Mouse (Mus musculus): ENCODE results near the gene Scd4. TPM values are rescaled to one million over a fixed set of nuclear protein-coding genes. Genes with fewer than 3 reads are reported as not detected.
"Not testable (repeated sequence)": the region's sequence is repeated elsewhere in the genome, so short reads cannot be mapped to it uniquely, and the experiment has no call there.

The Scd4 gene
- polyA plus RNA-seq, 1 experiment from 2014 or later = 0.08 TPM

DNA sequence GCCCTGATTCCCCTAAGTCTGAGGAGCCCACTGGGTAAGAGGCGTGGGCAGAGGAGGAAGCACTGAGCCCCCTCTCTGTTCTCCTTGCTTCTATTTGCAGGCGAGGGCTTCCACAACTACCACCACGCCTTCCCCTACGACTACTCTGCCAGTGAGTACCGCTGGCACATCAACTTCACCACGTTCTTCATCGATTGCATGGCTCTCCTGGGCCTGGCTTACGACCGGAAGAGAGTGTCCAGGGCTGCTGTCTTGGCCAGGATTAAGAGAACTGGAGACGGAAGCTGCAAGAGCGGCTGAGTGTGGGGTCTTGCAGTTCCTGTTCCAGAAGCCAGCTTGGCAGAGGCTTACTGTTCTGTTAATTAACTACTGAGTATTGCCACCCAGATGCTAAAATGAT is 30.0 kb upstream of the Scd4 start:
- Histone ChIP-seq H3K27ac (no peak overlapping the region), H3K4me1 (peaks cover 81% of the 10 kb centered on the region), H3K4me3 (no peak overlapping the region), H3K36me3 (replicated peaks) (peaks cover 64% of the 10 kb centered on the region), H3K9me3 (no peaks in the 10 kb centered on the region), H3K9ac (no peak overlapping the region), H3K27me3 (replicated peaks) (no peaks in the 10 kb centered on the region), H3K4me2 (no peak overlapping the region)
- ATAC-seq (replicated peaks) = no peak
- WGBS = 82% methylated on average over 11 of the region's 11 CpGs

DNA sequence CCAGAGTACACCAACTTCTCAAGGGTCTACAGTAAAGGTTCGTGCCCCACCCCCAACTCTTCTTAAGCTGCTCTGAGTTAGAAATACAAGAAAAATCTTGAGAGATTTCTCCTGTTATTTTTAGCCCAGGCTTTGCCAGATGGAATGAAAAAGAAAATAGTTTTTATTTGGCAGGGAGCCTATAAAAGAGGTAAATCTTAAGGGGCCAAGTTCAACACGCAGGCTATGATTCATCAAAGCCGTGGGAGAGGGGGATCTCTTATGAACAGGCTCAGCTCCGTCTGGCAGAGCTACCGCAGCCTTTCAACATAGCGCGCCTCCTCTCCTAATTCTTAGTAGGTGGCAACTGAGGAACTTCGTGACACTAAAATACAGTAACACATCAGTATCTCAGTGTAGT is 29.4 kb upstream of the Scd4 start:
- Histone ChIP-seq H3K9me3 (no peaks in the 10 kb centered on the region), H3K9ac (no peak overlapping the region), H3K4me3 (no peak overlapping the region), H3K4me1 (peaks cover 75% of the 10 kb centered on the region), H3K36me3 (replicated peaks) (peaks cover 68% of the 10 kb centered on the region), H3K4me2 (no peak overlapping the region), H3K27ac (no peak overlapping the region), H3K27me3 (replicated peaks) (no peaks in the 10 kb centered on the region)
- ATAC-seq (replicated peaks) = no peak
- 82% methylated on average over 8 of the region's 8 CpGs for WGBS

DNA sequence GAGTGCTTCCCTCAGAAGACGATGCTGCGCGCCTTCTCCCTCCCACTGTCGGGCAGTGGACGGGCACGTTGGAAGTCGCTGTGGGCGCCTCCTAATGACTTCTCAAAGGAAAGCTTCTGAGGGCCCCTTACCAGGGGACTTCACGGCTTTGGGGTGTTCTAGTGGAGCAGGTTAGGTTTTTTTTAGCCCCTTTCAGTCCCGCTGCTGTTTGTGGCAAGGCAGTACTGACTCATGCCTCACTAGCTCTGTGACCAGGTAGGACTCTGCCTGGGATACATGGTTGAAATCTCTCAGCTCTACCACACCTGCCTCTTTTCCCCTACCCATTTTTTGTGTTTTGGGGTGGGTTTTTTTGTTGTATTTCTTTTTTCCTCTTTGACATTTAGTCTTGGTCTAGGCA is 28.5 kb upstream of the Scd4 start:
- no peaks in the 10 kb centered on the region for H3K27me3 ChIP-seq (replicated peaks)
- H3K36me3 ChIP-seq (replicated peaks) = peaks cover 68% of the 10 kb centered on the region
- no peak overlapping the region for H3K27ac ChIP-seq
- peaks cover 66% of the 10 kb centered on the region for H3K4me1 ChIP-seq
- no peak for ATAC-seq (replicated peaks)
- no peak overlapping the region for H3K4me3 ChIP-seq
- no peak overlapping the region for H3K9ac ChIP-seq
- H3K4me2 ChIP-seq = no peak overlapping the region
- no peaks in the 10 kb centered on the region for H3K9me3 ChIP-seq
- 81% methylated on average over 10 of the region's 10 CpGs for WGBS

DNA sequence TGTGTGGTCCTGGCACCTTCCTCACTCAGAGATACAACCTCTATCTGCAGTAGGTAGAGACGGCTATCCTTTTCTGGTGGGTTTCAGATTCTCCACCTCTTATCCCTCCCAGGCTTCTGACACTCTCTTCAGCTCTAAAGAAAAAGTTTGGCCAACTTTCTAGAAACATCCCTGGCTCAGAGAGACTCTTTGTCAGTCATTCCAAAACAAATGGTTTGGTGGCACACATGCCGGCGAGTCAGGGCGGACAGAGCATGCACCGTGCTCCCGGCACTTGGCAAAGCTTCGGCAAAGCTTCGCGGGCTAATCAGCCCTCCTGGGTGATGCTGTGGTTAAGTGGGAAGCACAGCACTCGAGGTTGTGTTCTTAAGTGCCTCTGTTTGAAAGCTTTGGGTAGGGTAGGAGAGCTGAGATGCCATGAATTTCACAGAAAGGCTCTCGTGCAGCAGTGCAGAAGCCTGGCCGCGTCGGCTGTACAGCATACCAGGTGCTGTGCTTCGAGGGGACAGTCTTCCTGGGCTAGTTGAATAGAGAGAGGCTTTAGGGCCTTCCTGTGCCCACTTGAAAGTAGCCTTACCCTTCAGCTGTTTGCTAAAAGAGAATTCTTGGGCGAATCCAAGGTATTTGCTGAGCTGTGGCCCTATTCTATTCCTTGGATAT is 27.9 kb upstream of the Scd4 start:
- Histone ChIP-seq H3K9ac (no peak overlapping the region), H3K4me2 (no peak overlapping the region), H3K27me3 (replicated peaks) (no peaks in the 10 kb centered on the region), H3K4me3 (no peak overlapping the region), H3K9me3 (no peaks in the 10 kb centered on the region), H3K36me3 (replicated peaks) (peaks cover 67% of the 10 kb centered on the region), H3K4me1 (peaks cover 61% of the 10 kb centered on the region), H3K27ac (no peak overlapping the region)
- ATAC-seq (replicated peaks) = no peak
- 88% methylated on average over 16 of the region's 16 CpGs for WGBS

DNA sequence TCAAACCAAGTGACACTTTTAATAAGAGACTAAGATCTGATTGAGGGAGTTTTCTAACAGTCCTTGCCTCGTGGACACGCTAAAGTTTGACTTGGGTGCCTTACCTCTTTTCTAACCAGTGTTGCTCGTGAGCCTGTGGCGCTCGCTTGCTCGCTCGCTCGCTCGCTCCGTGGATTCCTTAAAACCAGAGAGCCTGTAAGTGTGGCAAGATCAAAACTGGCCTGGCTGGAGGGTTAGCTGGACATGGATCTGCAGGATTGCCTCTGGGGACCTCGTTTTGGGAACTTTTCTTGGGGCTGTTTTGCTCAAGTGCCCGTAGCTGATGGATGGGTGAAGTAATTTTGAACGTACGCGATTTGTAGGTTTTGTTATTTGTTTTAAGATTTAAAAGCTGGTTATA is 27.2 kb upstream of the Scd4 start:
- Histone ChIP-seq H3K9me3 (no peaks in the 10 kb centered on the region), H3K27me3 (replicated peaks) (no peaks in the 10 kb centered on the region), H3K9ac (no peak overlapping the region), H3K4me1 (peaks cover 58% of the 10 kb centered on the region), H3K4me2 (no peak overlapping the region), H3K36me3 (replicated peaks) (peaks cover 60% of the 10 kb centered on the region), H3K27ac (no peak overlapping the region), H3K4me3 (no peak overlapping the region)
- ATAC-seq (replicated peaks) = no peak
- WGBS = 91% methylated on average over 15 of the region's 15 CpGs

DNA sequence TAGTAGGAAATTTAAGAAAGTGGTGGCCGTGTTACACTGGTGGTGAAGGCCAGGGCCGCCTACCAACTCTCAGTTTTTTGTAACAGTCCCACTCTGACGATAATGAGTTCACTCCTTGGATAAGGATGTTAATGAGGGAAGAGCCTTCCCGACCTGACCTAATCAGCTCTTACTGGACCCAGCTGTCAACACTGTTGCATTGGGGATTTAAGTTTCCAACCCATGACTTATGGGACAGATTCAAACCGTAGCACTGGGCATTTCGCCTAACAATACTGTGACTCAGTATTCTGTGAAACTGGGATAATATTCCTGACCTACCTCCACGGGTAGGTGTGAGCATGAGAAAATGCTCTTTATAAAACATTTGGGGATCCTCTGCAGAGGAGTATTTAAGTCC is 26.7 kb upstream of the Scd4 start:
- Histone ChIP-seq H3K9ac (no peak overlapping the region), H3K36me3 (replicated peaks) (peaks cover 55% of the 10 kb centered on the region), H3K4me1 (peaks cover 57% of the 10 kb centered on the region), H3K27ac (no peak overlapping the region), H3K4me2 (no peak overlapping the region), H3K4me3 (no peak overlapping the region), H3K27me3 (replicated peaks) (no peaks in the 10 kb centered on the region), H3K9me3 (no peaks in the 10 kb centered on the region)
- WGBS = 75% methylated on average over 7 of the region's 7 CpGs
- ATAC-seq (replicated peaks) = no peak

DNA sequence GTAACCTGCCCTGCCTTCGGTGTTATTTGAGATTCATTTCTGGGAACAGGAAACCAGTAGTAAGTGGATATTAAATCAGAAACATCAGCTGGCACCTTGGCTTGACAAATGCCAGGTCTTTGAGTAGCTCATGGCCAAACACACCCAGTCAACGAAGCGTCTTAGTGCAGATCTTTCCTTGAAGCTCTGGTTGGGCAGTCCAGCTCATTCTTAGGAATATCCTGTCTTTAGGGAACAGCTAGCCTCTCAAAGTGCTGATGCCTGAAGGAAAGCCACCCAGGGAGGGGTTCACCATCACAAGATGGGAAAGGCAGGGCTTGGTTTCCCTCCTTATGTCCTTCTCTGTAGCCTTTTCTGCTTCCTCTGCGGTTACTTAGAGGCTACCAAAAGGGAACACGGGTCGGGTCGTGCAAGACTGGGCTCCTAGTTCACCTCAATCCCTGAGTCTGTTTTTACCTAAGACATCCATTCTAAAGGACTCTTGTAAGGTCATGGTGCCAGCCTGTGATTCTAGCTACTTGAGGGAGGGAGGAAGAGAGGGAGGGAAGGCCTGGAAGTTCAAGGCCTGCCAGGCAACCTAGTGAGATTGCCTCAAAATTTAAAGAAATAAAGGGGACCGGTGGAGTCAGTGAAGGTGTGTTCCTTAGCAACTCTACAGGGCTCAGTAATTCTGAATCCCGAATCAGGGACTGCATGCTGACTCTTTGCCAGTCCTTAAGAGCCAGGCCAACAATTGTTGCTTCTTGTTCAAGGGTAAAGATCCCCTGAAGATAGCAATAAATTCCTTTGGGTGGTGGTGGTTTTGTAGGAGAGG is 25.6 kb upstream of the Scd4 start:
- Histone ChIP-seq H3K27ac (peak overlapping the region; percentile 38), H3K9ac (no peak overlapping the region), H3K9me3 (no peaks in the 10 kb centered on the region), H3K36me3 (replicated peaks) (peaks cover 48% of the 10 kb centered on the region), H3K27me3 (replicated peaks) (no peaks in the 10 kb centered on the region), H3K4me1 (peaks cover 53% of the 10 kb centered on the region), H3K4me3 (no peak overlapping the region), H3K4me2 (no peak overlapping the region)
- no peak for ATAC-seq (replicated peaks)
- WGBS = 81% methylated on average over 9 of the region's 9 CpGs

DNA sequence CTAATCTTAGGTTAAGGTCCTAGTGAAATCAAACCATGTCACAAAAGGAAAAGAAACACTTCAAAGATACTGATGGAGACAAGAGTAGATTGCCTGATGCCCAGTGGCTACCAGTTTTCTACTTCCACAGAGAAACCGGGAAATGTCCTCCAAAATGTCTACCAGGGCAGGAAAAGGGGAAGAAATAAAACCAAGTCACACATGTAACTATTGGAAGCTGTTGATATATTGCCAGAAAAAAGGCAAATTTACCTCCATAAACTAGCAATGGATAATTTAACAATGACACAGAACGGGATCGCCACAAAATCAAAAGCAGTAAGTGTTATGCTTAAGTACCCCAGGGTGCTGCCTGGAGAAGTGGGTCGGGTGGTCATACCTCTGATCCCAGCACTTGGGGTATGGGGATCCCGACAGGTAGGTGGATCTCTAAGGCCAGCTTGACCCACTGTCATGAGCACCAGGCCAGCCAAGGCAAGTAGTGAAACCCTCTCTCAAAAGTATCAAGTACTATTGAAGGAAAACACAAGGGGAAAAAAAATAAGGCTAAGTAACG is 24.9 kb upstream of the Scd4 start:
- Histone ChIP-seq H3K27ac (0 out of 2 replicates have a peak overlapping the region, but pooled peaks have one; percentile 38), H3K4me2 (no peak overlapping the region), H3K9ac (no peak overlapping the region), H3K36me3 (replicated peaks) (peaks cover 42% of the 10 kb centered on the region), H3K9me3 (no peaks in the 10 kb centered on the region), H3K27me3 (replicated peaks) (no peaks in the 10 kb centered on the region), H3K4me1 (peaks cover 46% of the 10 kb centered on the region), H3K4me3 (no peak overlapping the region)
- WGBS = 82% methylated on average over 6 of the region's 6 CpGs
- ATAC-seq (replicated peaks) = no peak

DNA sequence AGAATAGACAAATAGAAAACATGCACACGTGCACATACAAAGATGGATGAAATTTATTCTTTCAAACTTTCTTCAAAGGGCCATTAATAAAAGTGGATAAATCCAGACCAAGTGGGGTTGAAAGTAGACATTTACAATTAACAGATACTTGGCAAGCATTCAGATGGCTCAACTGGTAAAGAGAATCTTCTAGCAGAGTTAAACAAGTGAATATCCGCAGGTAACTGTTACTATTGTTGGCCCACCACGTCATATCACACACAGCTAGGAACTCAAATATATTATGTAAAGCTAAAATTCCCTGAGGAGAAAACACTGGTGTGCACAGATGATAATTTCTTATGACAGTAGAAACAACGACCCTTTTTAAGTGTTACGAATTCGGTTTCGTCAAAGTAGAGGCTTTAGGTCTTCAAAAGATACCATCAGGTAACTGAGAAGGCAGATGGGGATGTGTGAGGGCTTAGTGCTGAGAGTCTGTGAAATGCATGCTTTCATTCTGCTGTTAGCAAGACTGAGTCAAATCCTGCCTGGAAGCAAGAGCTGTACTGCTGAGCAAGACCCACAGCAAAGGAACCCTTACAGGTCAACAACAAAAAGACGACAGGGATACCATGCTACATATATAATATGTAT is 24.2 kb upstream of the Scd4 start:
- no peaks in the 10 kb centered on the region for H3K9me3 ChIP-seq
- no peak for ATAC-seq (replicated peaks)
- H3K36me3 ChIP-seq (replicated peaks) = peaks cover 35% of the 10 kb centered on the region
- H3K4me3 ChIP-seq = no peak overlapping the region
- peaks cover 43% of the 10 kb centered on the region for H3K4me1 ChIP-seq
- WGBS = 83% methylated on average over 8 of the region's 8 CpGs
- H3K9ac ChIP-seq = no peak overlapping the region
- no peak overlapping the region for H3K27ac ChIP-seq
- H3K27me3 ChIP-seq (replicated peaks) = no peaks in the 10 kb centered on the region
- no peak overlapping the region for H3K4me2 ChIP-seq

DNA sequence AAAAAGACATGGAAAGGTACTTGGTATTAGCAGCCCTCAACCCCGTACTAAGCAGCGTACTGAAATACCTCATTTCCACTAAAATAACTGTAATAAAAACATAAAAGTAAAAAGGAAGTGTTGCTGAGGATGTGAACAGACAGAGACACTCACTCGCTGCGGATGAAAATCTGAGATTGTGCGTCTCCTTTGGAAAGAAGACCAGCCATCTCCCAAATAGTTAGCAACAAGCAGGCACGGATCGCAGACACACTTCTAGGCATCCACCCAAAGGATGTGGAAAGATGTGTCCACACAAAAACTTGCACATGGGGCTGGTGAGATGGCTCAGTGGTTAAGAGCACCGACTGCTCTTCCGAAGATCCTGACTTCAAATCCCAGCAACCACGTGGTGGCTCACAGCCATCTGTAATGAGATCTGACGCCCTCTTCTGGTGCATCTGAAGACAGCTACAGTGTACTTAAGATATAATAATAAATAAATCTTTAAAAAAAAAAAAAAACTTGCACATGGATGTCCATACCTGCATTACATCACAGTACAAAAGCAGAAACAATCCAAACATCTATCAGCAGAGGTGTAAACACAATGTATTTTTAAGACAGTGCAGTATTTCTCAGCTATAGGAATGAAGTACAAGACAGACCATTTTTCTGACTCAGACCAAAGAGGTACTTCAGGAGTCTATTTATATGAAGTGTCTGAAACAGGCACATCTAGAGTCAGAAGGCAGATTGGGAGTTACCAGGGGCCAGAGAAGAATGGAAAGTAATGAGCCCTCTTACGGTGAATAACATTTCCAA is 23.3 kb upstream of the Scd4 start:
- 80% methylated on average over 12 of the region's 12 CpGs for WGBS
- peaks cover 27% of the 10 kb centered on the region for H3K36me3 ChIP-seq (replicated peaks)
- no peak for ATAC-seq (replicated peaks)
- H3K4me3 ChIP-seq = no peak overlapping the region
- H3K9me3 ChIP-seq = no peaks in the 10 kb centered on the region
- H3K27me3 ChIP-seq (replicated peaks) = no peaks in the 10 kb centered on the region
- no peak overlapping the region for H3K27ac ChIP-seq
- H3K4me1 ChIP-seq = peaks cover 40% of the 10 kb centered on the region
- no peak overlapping the region for H3K4me2 ChIP-seq
- H3K9ac ChIP-seq = no peak overlapping the region

DNA sequence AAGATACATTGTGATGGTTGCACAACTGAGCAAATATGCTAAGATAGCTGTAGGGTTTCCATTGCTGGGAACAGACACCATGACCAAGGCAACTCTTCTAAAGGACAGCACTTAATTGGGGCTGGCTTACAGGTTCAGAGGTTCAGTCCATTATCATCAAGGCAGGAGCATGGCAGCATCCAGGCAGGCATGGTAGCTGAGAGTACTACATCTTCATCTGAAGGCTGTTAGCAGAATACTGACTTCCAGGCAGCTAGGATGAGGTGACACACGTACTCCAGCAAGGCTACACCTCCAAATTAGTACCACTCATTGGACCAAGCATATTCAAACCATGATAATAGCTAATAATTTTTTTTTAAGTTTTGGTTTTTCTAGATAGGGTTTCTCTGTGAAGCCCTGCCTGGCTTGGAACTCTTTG is 22.7 kb upstream of the Scd4 start:
- ATAC-seq (replicated peaks); H3K4me2 ChIP-seq; H3K9me3 ChIP-seq; H3K9ac ChIP-seq; H3K4me3 ChIP-seq; H3K27me3 ChIP-seq (replicated peaks); H3K27ac ChIP-seq: not testable (repeated sequence)
- H3K4me1 ChIP-seq = peaks cover 39% of the 10 kb centered on the region
- H3K36me3 ChIP-seq (replicated peaks) = peaks cover 22% of the 10 kb centered on the region
- 93% methylated on average over 1 of the region's 1 CpGs for WGBS

DNA sequence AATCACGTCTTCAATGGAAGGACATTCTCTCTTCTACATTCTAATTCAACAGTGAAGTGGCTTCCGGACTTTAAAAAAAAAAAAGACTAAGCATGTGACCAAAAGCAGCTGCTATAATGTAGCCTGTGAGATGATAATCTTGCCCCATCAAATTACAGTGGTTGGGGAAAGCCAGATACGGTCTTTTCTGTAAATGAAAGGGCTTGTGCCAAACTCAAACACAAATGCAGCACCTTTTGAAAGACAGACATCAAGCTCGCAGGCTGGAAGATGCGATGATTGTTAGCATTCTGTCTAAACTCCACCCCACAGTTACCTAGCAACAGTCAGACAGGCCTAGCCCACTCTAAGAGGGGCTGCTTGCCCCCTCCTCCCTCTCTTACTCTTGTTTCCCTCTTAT is 22.1 kb upstream of the Scd4 start:
- H3K27me3 ChIP-seq (replicated peaks) = no peaks in the 10 kb centered on the region
- no peaks in the 10 kb centered on the region for H3K9me3 ChIP-seq
- WGBS = 14% methylated on average over 5 of the region's 5 CpGs
- H3K4me3 ChIP-seq = no peak overlapping the region
- ATAC-seq (replicated peaks) = no peak
- no peak overlapping the region for H3K4me2 ChIP-seq
- no peak overlapping the region for H3K27ac ChIP-seq
- peaks cover 16% of the 10 kb centered on the region; the same call in 1 of the 2 replicates for H3K36me3 ChIP-seq (replicated peaks)
- no peak overlapping the region for H3K9ac ChIP-seq
- H3K4me1 ChIP-seq = peaks cover 34% of the 10 kb centered on the region

All from midbrain, embryonic 15.5 days (tissue).